Mouse (Mus musculus) liver, adult 2 months (tissue): ENCODE results near the gene Dhx8.

Source experiments
- CTCF ChIP-seq: fragments of 200-500 bp; IDR thresholded peaks from 2 replicates; pipeline ENCODE4 v1.5.1; 2011; ENCODE audit warnings: low read depth, low read length, control low read depth
- POLR2A ChIP-seq: fragments of 200-500 bp; IDR thresholded peaks from 2 replicates; pipeline ENCODE4 v1.6.1; 2011; ENCODE audit warnings: low read length, control low read depth; ENCODE audit not compliant: insufficient read depth; ENCODE audit errors: extremely low read depth

- TF ChIP-seq POLR2A (no peak), CTCF (no peak)
These were observed 24.6 kb downstream of the Dhx8 start for GRCm38 (mm10) chr11:101757366-101757765.
